Mouse (Mus musculus) left cerebral cortex, adult 11 months (tissue): ENCODE measurements around the gene Snrnp40.

Source experiments
- DNase-seq: peaks from one replicate; pipeline ENCODE4 v3.0.0; 2022; ENCODE audit warnings: low spot score

Snrnp40 gene

DNA sequence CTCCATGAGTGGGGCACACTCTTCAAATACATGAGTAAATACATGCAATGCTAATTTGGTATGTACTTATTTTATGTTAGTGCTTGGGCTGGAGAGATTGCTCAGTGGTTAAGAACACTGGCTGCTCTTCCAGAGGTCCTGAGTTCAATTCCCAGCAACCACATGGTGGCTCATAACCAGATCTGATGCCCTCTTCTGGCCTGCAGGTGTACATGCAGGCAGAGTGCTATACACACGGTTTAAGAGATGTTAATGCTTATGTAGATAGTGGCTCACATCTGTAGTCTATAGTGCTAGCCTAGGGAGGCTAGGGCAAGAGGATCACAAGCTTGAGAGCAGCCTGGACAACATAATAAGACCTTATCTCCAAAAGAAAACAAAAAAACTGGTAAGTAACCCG lies 20.5 kb downstream of the Snrnp40 start:
- no peak for DNase-seq

GRCm38 (mm10) chr4:130387256-130387655 lies 27.3 kb downstream of the Snrnp40 start:
- no peak for DNase-seq

DNA sequence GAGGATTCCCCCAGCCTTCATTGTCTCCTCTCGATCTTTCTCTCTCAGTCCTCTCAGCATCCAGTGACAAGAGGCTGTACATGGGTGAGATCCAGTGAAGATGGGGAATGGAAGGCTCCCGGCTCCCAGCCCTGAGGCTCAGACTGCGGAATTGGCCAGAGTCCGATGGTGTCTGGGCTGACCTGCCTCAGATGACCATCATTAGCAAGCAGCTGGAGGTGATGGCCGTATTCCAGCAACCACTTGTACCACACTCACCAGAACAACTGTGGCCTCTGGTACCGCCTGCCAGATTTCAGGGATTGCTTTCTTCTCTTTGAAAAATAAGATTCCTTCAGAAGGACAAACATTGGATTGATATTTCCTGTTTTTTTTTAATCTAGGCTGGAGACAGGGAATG lies 29.6 kb downstream of the Snrnp40 start:
- DNase-seq: peak; percentile 30

DNA sequence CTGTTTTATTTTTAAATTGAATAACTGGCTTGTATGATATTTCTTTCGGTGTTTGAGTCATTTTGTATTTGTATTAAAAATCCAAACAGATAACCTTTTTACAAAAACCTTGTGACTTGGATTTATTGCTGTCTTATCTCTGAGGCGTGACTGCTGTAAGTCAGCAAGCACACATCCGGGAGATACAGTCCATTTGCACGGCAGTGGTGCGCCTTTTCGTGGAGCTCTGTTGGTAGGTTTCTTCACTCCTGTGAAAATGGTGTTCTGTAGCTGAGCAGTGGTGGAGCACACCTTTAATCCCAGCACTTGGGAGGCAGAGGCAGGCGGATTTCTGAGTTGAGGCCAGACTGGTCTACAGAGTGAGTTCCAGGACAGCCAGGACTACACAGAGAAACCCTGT lies 30.0 kb downstream of the Snrnp40 start:
- DNase-seq: no peak

DNA sequence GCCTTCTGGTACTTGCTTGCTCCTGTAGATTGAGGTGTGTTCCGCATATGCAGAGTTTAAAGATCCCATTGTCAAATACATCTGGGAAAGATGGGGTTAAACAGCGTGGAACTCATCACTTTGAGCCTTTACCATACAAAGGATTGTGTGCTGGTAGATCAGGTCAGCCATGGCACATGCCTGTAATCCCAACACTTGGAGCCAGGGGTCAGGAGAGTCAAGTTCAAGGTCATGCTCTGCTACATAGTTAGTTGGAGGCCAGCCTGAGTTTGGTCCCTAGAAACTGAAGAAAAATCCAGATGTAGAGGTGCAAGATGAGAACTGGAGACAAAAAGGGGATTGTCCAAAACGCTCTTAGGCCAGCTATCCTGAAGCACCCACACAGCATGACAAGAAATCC lies 31.3 kb downstream of the Snrnp40 start:
- DNase-seq: no peak
